Mouse (Mus musculus): ENCODE measurements around the gene Rimkla.
A peak's percentile ranks its signal among the peaks of the same experiment; 100 is the strongest.

Rimkla gene

DNA sequence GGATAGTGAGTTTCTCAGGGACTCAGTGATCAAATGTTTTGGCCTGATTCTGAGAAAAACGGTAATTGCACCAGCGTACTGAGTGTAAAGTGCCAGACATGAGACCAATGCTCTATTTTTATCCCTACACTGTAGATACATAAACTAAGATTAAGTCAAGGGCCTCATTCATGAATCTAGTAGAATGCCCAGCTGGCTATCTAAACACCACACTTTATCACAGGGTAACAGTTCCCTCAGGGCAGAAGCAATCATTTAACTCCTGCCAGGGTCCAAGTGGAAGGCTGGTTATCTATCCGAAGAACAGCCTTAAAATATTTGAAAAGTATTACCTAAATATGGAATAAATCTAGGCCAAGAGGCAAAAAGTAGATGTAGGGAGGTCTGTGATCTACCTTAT is 74.5 kb downstream of the Rimkla start:
- no peak for DNase-seq (ENCODE audit: low read depth)

DNA sequence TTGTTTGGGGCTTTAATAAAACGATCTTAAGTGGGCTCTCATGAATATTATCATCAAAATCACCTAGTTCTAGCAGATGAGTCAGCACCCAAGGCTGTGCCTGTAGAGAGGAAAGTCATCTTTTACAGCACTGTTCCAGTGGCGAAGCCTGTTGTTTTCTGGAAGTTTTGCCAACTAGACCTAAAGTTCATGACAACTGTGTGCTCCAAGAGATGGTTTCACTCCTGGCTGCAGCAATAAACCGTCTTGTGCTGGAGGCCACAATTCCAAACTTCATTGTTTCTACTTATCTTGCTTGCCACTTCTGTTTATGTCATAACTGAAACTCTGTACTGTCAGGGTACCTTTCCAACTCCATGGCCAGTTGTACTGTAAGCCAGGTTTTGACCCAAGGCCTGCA is 75.2 kb downstream of the Rimkla start:
- peak; percentile 22 for DNase-seq (ENCODE audit: low read depth)
